Mouse (Mus musculus) limb, embryonic 15.5 days (tissue): Measurements from ENCODE around the gene Muc1. TPM values are rescaled to one million over a fixed set of nuclear protein-coding genes. Genes with fewer than 3 reads are reported as not detected.
"Not testable (repeated sequence)": the region's sequence is repeated elsewhere in the genome, so short reads cannot be mapped to it uniquely, and the experiment has no call there.

Experiments used
- ATAC-seq: fragments of 200-750 bp; cut with Nextera tagmentation; 2 replicates; pipeline ENCODE4 v1.8.0; 2017; ENCODE audit warnings: low read depth, moderate TSS enrichment; ENCODE audit not compliant: insufficient number of reproducible peaks, low FRiP score, low TSS enrichment
- H3K27ac ChIP-seq: fragments of 300-500 bp; sonication (generic); 2 replicates; pipeline ENCODE4 v1.5.1; 2015; ENCODE audit warnings: moderate library complexity, mild to moderate bottlenecking, inconsistent platforms
- H3K27me3 ChIP-seq: fragments of 300-500 bp; sonication (generic); 2 replicates; pipeline ENCODE4 v1.6.1; 2015; ENCODE audit warnings: inconsistent platforms
- H3K36me3 ChIP-seq: fragments of 300-500 bp; sonication (generic); 2 replicates; pipeline ENCODE4 v1.6.1; 2015; ENCODE audit warnings: inconsistent platforms
- H3K4me1 ChIP-seq: fragments of 300-500 bp; sonication (generic); 2 replicates; pipeline ENCODE4 v1.6.1; 2015; ENCODE audit warnings: inconsistent platforms
- H3K4me2 ChIP-seq: fragments of 300-500 bp; sonication (generic); 2 replicates; pipeline ENCODE4 v1.6.1; 2015; ENCODE audit warnings: mild to moderate bottlenecking, inconsistent platforms
- H3K4me3 ChIP-seq: fragments of 300-500 bp; sonication (generic); 2 replicates; pipeline ENCODE4 v1.5.1; 2015; ENCODE audit warnings: mild to moderate bottlenecking, inconsistent platforms
- H3K9ac ChIP-seq: fragments of 300-500 bp; sonication (generic); 2 replicates; pipeline ENCODE4 v1.6.1; 2015; ENCODE audit warnings: inconsistent platforms
- H3K9me3 ChIP-seq: fragments of 300-500 bp; sonication (generic); 2 replicates; pipeline ENCODE4 v1.6.1; 2016; ENCODE audit warnings: inconsistent platforms
- WGBS: fragments of 180-500 bp; shearing (Covaris S2); methylation state at CpG from one replicate; pipeline ENCODE4 v1.1.7; 2015; 5-methylcytosine and 5-hydroxymethylcytosine counted together
- polyA plus RNA-seq: library from polyadenylated mRNA; unstranded; fragments of >200 nt; fragmentation: Nextera tagmentation; extraction: Ambion mirVana; gene quantifications from 2 replicates; pipeline ENCODE4 v1.2.1, GENCODE M21; 2015

Muc1 gene
- polyA plus RNA-seq, 1 experiment from 2014 or later: 0.64 TPM

- no peaks in the 10 kb centered on the region for H3K27me3 ChIP-seq
- H3K4me3 ChIP-seq: peak overlapping the region; percentile 73
- H3K27ac ChIP-seq: peak overlapping the region; percentile 96
- peak; percentile 91 for ATAC-seq
- H3K4me1 ChIP-seq: peaks cover 50% of the 10 kb centered on the region
- no peaks in the 10 kb centered on the region for H3K9me3 ChIP-seq
- peaks cover 24% of the 10 kb centered on the region for H3K36me3 ChIP-seq
- peak overlapping the region; percentile 68 for H3K4me2 ChIP-seq
- WGBS: under 1% methylated on average over 68 of the region's 69 CpGs
- H3K9ac ChIP-seq: peak overlapping the region; percentile 61
These were observed 14.9 kb upstream of the Muc1 start for GRCm38 (mm10) chr3:89213803-89214530.

- Histone ChIP-seq H3K27me3 (no peaks in the 10 kb centered on the region), H3K4me2 (peak within 1 kb of the TSS; percentile 68), H3K27ac (peak within 1 kb of the TSS; percentile 96), H3K36me3 (peaks cover 22% of the 10 kb centered on the region), H3K9ac (peak within 1 kb of the TSS; percentile 61), H3K9me3 (no peaks in the 10 kb centered on the region), H3K4me1 (peaks cover 45% of the 10 kb centered on the region), H3K4me3 (peak within 1 kb of the TSS; percentile 73)
- under 1% methylated on average over 17 of the region's 19 CpGs for whole genome bisulfite sequencing
- no peak for ATAC-seq
These were observed 14.0 kb upstream of the Muc1 start, which contains the start of gene Thbs3 for GRCm38 (mm10) chr3:89214681-89215411. Gene Thbs3 (plus strand): TSS chr3:89215180.

- Histone ChIP-seq H3K36me3 (peaks cover 20% of the 10 kb centered on the region), H3K4me2 (peak overlapping the region; percentile 68), H3K4me3 (peak overlapping the region; percentile 73), H3K27me3 (no peaks in the 10 kb centered on the region), H3K9me3 (no peaks in the 10 kb centered on the region), H3K9ac (peak overlapping the region; percentile 40), H3K4me1 (peaks cover 35% of the 10 kb centered on the region), H3K27ac (peak overlapping the region; percentile 96; the same call in 1 of the 2 replicates)
- 2% methylated on average over 6 of the region's 6 CpGs for WGBS
- no peak for ATAC-seq
These were observed 13.0 kb upstream of the Muc1 start for GRCm38 (mm10) chr3:89215853-89216252.

DNA sequence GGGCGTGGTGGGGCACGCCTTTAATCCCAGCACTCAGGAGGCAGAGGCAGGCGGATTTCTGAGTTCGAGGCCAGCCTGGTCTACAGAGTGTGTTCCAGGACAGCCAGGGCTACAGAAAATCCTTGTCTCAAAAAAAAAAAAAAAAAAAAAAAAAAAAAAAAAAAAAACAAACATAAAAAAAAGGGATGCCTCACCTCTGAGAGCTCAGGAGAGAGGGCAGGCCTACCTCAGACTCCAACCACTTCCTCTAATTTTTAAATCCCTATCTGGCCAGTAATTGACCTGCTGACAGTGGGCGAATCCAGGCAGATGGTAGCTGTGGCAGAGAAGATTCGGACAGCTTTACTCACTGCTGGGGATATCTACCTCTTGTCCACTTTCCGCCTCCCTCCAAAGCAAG lies 12.4 kb upstream of the Muc1 start:
- H3K27me3 ChIP-seq, H3K9me3 ChIP-seq, H3K27ac ChIP-seq, ATAC-seq, H3K9ac ChIP-seq: not testable (repeated sequence)
- Histone ChIP-seq H3K4me1 (peaks cover 32% of the 10 kb centered on the region), H3K4me3 (peak overlapping the region; percentile 73; the same call in 1 of the 2 replicates), H3K4me2 (peak overlapping the region; percentile 68), H3K36me3 (peaks cover 20% of the 10 kb centered on the region)
- WGBS: 70% methylated on average over 7 of the region's 7 CpGs

GRCm38 (mm10) chr3:89218271-89218670 lies 10.6 kb upstream of the Muc1 start:
- ATAC-seq: no peak
- Histone ChIP-seq H3K9ac (no peak overlapping the region), H3K27ac (no peak overlapping the region), H3K27me3 (no peaks in the 10 kb centered on the region), H3K9me3 (no peaks in the 10 kb centered on the region), H3K4me2 (no peak overlapping the region), H3K4me1 (peaks cover 22% of the 10 kb centered on the region), H3K36me3 (peaks cover 32% of the 10 kb centered on the region), H3K4me3 (no peak overlapping the region)
- 82% methylated on average over 1 of the region's 1 CpGs for WGBS

DNA sequence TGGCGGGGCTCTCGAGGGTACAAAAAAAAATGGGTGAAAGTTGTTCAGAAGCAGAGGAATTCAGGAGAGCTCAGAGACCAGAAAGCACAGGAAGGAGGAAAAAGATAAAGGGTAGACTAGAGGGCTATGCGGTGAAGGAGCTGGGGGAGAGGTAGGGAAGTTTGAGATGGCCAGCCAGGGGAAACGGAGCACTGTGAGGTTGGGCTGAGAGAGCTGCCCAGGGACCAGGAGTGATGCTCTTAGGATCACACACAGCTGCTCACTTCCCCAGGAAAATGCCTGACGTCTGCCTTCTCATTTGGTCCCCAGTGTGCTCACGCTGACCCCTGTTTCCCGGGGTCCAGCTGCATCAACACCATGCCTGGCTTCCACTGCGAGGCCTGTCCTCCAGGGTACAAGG lies 9.3 kb upstream of the Muc1 start:
- H3K4me3 ChIP-seq: no peak overlapping the region
- H3K27me3 ChIP-seq: no peaks in the 10 kb centered on the region
- no peak overlapping the region for H3K27ac ChIP-seq
- H3K9ac ChIP-seq: peak overlapping the region; percentile 10; the same call in 1 of the 2 replicates
- no peaks in the 10 kb centered on the region for H3K9me3 ChIP-seq
- H3K4me1 ChIP-seq: peaks cover 19% of the 10 kb centered on the region
- H3K4me2 ChIP-seq: no peak overlapping the region
- H3K36me3 ChIP-seq: peaks cover 41% of the 10 kb centered on the region
- no peak for ATAC-seq
- WGBS: 41% methylated on average over 8 of the region's 8 CpGs

- no peak overlapping the region for H3K9ac ChIP-seq
- 51% methylated on average over 5 of the region's 5 CpGs for WGBS
- H3K4me1 ChIP-seq: peaks cover 11% of the 10 kb centered on the region
- H3K27ac ChIP-seq: no peak overlapping the region
- no peak for ATAC-seq
- no peaks in the 10 kb centered on the region for H3K9me3 ChIP-seq
- no peak overlapping the region for H3K4me2 ChIP-seq
- no peaks in the 10 kb centered on the region for H3K27me3 ChIP-seq
- no peak overlapping the region for H3K4me3 ChIP-seq
- H3K36me3 ChIP-seq: peaks cover 52% of the 10 kb centered on the region
These were observed 7.7 kb upstream of the Muc1 start for GRCm38 (mm10) chr3:89221167-89221566.

DNA sequence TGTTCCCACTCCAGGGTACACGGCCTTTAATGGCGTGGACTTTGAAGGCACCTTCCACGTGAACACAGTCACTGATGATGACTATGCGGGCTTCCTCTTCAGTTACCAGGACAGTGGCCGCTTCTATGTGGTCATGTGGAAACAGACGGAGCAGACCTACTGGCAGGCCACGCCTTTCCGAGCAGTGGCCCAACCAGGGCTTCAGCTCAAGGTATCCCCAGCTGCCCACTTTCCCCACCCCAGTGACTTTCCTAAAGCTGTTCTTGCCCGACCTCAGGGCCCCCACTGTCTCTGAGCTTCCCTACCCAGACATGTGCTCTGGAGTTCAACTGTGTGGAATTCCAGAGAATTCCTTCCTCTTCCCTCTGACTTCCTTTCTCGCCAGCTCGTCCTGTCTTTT lies 4.1 kb upstream of the Muc1 start:
- Histone ChIP-seq H3K4me3 (no peak overlapping the region), H3K27me3 (no peaks in the 10 kb centered on the region), H3K4me1 (peaks cover 33% of the 10 kb centered on the region), H3K27ac (no peak overlapping the region), H3K36me3 (peaks cover 46% of the 10 kb centered on the region), H3K9me3 (no peaks in the 10 kb centered on the region), H3K4me2 (no peak overlapping the region), H3K9ac (no peak overlapping the region)
- ATAC-seq: no peak
- WGBS: 82% methylated on average over 11 of the region's 11 CpGs

GRCm38 (mm10) chr3:89225321-89225815 lies 3.5 kb upstream of the Muc1 start:
- H3K36me3 ChIP-seq: peaks cover 40% of the 10 kb centered on the region
- H3K4me2 ChIP-seq: no peak overlapping the region
- WGBS: 65% methylated on average over 12 of the region's 12 CpGs
- ATAC-seq: no peak
- H3K4me3 ChIP-seq: no peak overlapping the region
- no peak overlapping the region for H3K9ac ChIP-seq
- no peaks in the 10 kb centered on the region for H3K27me3 ChIP-seq
- no peaks in the 10 kb centered on the region for H3K9me3 ChIP-seq
- peaks cover 33% of the 10 kb centered on the region for H3K4me1 ChIP-seq
- H3K27ac ChIP-seq: no peak overlapping the region

DNA sequence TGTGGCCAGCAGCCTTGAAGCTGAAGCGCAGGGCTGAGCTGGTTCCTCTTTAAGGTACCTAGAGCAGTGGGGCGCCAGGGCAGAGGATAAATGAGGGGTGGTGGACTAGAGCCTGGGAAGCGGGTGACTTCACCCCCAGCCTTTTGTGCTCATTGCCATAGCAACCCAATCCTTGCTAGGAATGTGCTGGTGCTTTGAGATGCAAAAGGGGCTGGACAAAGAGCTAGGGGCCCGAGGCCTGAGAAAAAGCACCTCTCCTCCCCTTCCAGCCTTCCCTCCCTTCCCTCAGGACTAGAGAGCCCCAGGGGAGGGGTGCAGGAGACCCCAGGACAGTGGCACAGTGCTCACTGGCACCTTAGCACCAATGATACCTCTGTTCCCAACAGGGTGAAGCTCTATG lies 2.9 kb upstream of the Muc1 start:
- no peak overlapping the region for H3K27ac ChIP-seq
- peaks cover 38% of the 10 kb centered on the region for H3K36me3 ChIP-seq
- H3K4me2 ChIP-seq: peak overlapping the region; percentile 64; the same call in 1 of the 2 replicates
- no peak overlapping the region for H3K9ac ChIP-seq
- H3K27me3 ChIP-seq: no peaks in the 10 kb centered on the region
- H3K4me3 ChIP-seq: no peak overlapping the region
- peaks cover 33% of the 10 kb centered on the region for H3K4me1 ChIP-seq
- ATAC-seq: no peak
- 47% methylated on average over 4 of the region's 4 CpGs for WGBS
- no peaks in the 10 kb centered on the region for H3K9me3 ChIP-seq

DNA sequence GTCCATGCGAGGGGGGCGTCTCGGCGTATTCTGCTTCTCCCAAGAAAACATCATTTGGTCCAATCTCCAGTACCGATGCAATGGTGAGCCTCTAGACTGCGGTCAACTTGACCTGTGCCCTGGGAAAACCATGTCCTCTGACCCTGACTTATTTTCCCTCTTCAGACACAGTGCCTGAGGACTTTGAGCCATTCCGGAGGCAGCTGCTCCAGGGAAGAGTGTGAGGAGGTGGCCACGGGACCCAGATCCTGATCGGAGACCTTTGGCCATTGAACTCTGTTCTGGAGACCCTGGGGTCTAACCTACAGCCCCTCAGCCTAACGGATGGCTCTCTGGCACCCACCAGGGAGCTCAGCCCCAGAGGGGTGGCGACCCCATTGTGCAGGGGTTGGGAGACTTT lies 2.5 kb upstream of the Muc1 start:
- Histone ChIP-seq H3K36me3 (peaks cover 34% of the 10 kb centered on the region), H3K27ac (peak overlapping the region; percentile 78), H3K4me1 (peaks cover 33% of the 10 kb centered on the region), H3K4me3 (peak overlapping the region; percentile 43; the same call in 1 of the 2 replicates), H3K27me3 (no peaks in the 10 kb centered on the region), H3K9ac (peak overlapping the region; percentile 14; the same call in 1 of the 2 replicates), H3K4me2 (peak overlapping the region; percentile 64), H3K9me3 (no peaks in the 10 kb centered on the region)
- 33% methylated on average over 11 of the region's 11 CpGs for WGBS
- ATAC-seq: no peak

GRCm38 (mm10) chr3:89226900-89227299 lies 2.0 kb upstream of the Muc1 start, which contains the start of gene Mtx1:
Gene Mtx1 (minus strand): TSS chr3:89227088.
- no peak for ATAC-seq
- H3K9ac ChIP-seq: peak within 1 kb of the TSS; percentile 23; the same call in 1 of the 2 replicates
- no peaks in the 10 kb centered on the region for H3K9me3 ChIP-seq
- peaks cover 29% of the 10 kb centered on the region for H3K36me3 ChIP-seq
- peak within 1 kb of the TSS; percentile 64 for H3K4me2 ChIP-seq
- peak within 1 kb of the TSS; percentile 78 for H3K27ac ChIP-seq
- peaks cover 33% of the 10 kb centered on the region for H3K4me1 ChIP-seq
- no peaks in the 10 kb centered on the region for H3K27me3 ChIP-seq
- H3K4me3 ChIP-seq: peak within 1 kb of the TSS; percentile 43
- 6% methylated on average over 21 of the region's 21 CpGs for WGBS
